Mouse (Mus musculus) CH12.LX (cell line): ENCODE measurements at regions not wholly inside any gene's neighbourhood (a gene's known extent, or its start where the extent isn't known, plus 50 kb on each side); places are given as distances from the start of the nearest gene placed in this dataset.
A peak's percentile ranks its signal among the peaks of the same experiment; 100 is the strongest.

Experiments
- DNase-seq: peaks from one replicate; pipeline ENCODE4 v3.0.0-alpha.2; 2013; ENCODE audit errors: extremely low read depth
- H3K27ac ChIP-seq: 2 replicates; pipeline ENCODE4 v1.5.1; 2012; ENCODE audit warnings: low read depth, mild to moderate bottlenecking, control low read depth, moderate library complexity; ENCODE audit not compliant: insufficient read depth
- H3K27me3 ChIP-seq: replicated peaks from 2 replicates; pipeline ENCODE3; 2012; ENCODE audit warnings: inconsistent platforms
- H3K36me3 ChIP-seq, 2 experiments: replicated peaks in 1 of 2; 2 replicates each; pipeline versions ENCODE3 to v1.6.1; 2012; ENCODE audit warnings: inconsistent platforms in 1 of 2, low read length in 1 of 2, mild to moderate bottlenecking in 1 of 2, mixed read lengths in 1 of 2, moderate library complexity in 1 of 2; ENCODE audit not compliant: control insufficient read depth in 1 of 2, insufficient read depth in 1 of 2
- H3K4me1 ChIP-seq, 2 experiments: 2 replicates each; pipeline ENCODE4 v1.6.1; 2012; ENCODE audit warnings: inconsistent platforms in 1 of 2, moderate library complexity in 1 of 2; ENCODE audit not compliant: insufficient read depth in 2 of 2, control insufficient read depth in 1 of 2
- H3K4me2 ChIP-seq: 2 replicates; pipeline ENCODE4 v1.6.1; 2012; ENCODE audit warnings: low read depth, mild to moderate bottlenecking, control low read depth; ENCODE audit not compliant: poor library complexity, insufficient read depth, severe bottlenecking
- H3K4me3 ChIP-seq, 3 experiments: fragments of 150-350 bp in 1 of 3; sonication (generic) in 1 of 3; replicated peaks in 1 of 3; 2 replicates each; pipeline versions ENCODE3 to v1.5.1; 2011 to 2012; ENCODE audit warnings: low read depth in 2 of 3, low read length in 2 of 3, mild to moderate bottlenecking in 2 of 3, moderate library complexity in 2 of 3, control low read depth in 1 of 3, improper control_type of control experiment in 1 of 3, inconsistent platforms in 1 of 3, mixed read lengths in 1 of 3; ENCODE audit not compliant: poor library complexity in 1 of 3
- H3K79me2 ChIP-seq: replicated peaks from 2 replicates; pipeline ENCODE4 v1.6.1; 2012; ENCODE audit warnings: mild to moderate bottlenecking, moderate library complexity; ENCODE audit not compliant: control insufficient read depth, poor library complexity, insufficient read depth, severe bottlenecking; ENCODE audit errors: extremely low read depth
- H3K9ac ChIP-seq: 2 replicates; pipeline ENCODE4 v1.6.1; 2012; ENCODE audit warnings: low read depth, mild to moderate bottlenecking, control low read depth, moderate library complexity; ENCODE audit not compliant: insufficient read depth
- H3K9me3 ChIP-seq: replicated peaks from 2 replicates; pipeline ENCODE3; 2012; ENCODE audit warnings: low read length, inconsistent platforms, mixed read lengths
- CHD2 ChIP-seq: IDR thresholded peaks from 2 replicates; pipeline ENCODE4 v1.6.1; 2011; ENCODE audit warnings: low read length, improper control_type of control experiment
- EP300 ChIP-seq: IDR thresholded peaks from 2 replicates; pipeline ENCODE4 v1.6.1; 2011; ENCODE audit warnings: low read length, improper control_type of control experiment
- ETS1 ChIP-seq: conservative IDR thresholded peaks from 2 replicates; pipeline ENCODE4 v1.6.1; 2012; ENCODE audit warnings: low read depth, mild to moderate bottlenecking, inconsistent platforms, low read length, improper control_type of control experiment, moderate library complexity
- IRF4 ChIP-seq: IDR thresholded peaks from 2 replicates; pipeline ENCODE4 v1.6.1; 2014; ENCODE audit warnings: low read depth, mild to moderate bottlenecking, inconsistent platforms, low read length, improper control_type of control experiment
- JUND ChIP-seq: conservative IDR thresholded peaks from 2 replicates; pipeline ENCODE4 v1.6.1; 2011; ENCODE audit warnings: low read depth, low read length, improper control_type of control experiment
- MAX ChIP-seq: IDR thresholded peaks from 2 replicates; pipeline ENCODE4 v1.6.1; 2011; ENCODE audit warnings: low read length, improper control_type of control experiment
- MYC ChIP-seq: IDR thresholded peaks from 2 replicates; pipeline ENCODE4 v1.6.1; 2011; ENCODE audit warnings: low read depth, mild to moderate bottlenecking, improper control_type of control experiment, low read length
- NELFE ChIP-seq: IDR thresholded peaks from 2 replicates; pipeline ENCODE4 v1.6.1; 2011; ENCODE audit warnings: low read depth, low read length, improper control_type of control experiment
- NRF1 ChIP-seq: IDR thresholded peaks from 2 replicates; pipeline ENCODE4 v1.6.1; 2014; ENCODE audit warnings: low read depth, mild to moderate bottlenecking, inconsistent platforms, low read length, improper control_type of control experiment, moderate library complexity
- POLR2A ChIP-seq: IDR thresholded peaks from 2 replicates; pipeline ENCODE4 v1.6.1; 2011; ENCODE audit warnings: low read depth, mild to moderate bottlenecking, improper control_type of control experiment, low read length
- POLR2AphosphoS2 ChIP-seq: IDR thresholded peaks from 2 replicates; pipeline ENCODE4 v1.6.1; 2011; ENCODE audit warnings: low read depth, low read length, improper control_type of control experiment
- SMC3 ChIP-seq: IDR thresholded peaks from 2 replicates; pipeline ENCODE4 v1.6.1; 2011; ENCODE audit warnings: low read depth, low read length, improper control_type of control experiment
- TBP ChIP-seq: conservative IDR thresholded peaks from 2 replicates; pipeline ENCODE4 v1.6.1; 2011; ENCODE audit warnings: low read depth, low read length, improper control_type of control experiment
- TCF12 ChIP-seq: IDR thresholded peaks from 2 replicates; pipeline ENCODE4 v1.6.1; 2014; ENCODE audit warnings: low read depth, mild to moderate bottlenecking, inconsistent platforms, low read length, improper control_type of control experiment
- USF1 ChIP-seq: IDR thresholded peaks from 2 replicates; pipeline ENCODE4 v1.6.1; 2014; ENCODE audit warnings: low read depth, mild to moderate bottlenecking, inconsistent platforms, low read length, improper control_type of control experiment
- ZC3H11A ChIP-seq: IDR thresholded peaks from 2 replicates; pipeline ENCODE4 v1.6.1; 2012; ENCODE audit warnings: low read depth, mild to moderate bottlenecking, inconsistent platforms, low read length, improper control_type of control experiment
- ZNF384 ChIP-seq: IDR thresholded peaks from 2 replicates; pipeline ENCODE4 v1.6.1; 2012; ENCODE audit warnings: low read depth, low read length, improper control_type of control experiment, inconsistent platforms
- dilution Hi-C: fragments of 300-500 bp; cut with MboI; formaldehyde crosslinking; loops from 2 replicates; pipeline ENCODE4 v1.14.3; 2020; ENCODE audit warnings: low sequenced_read_pairs; ENCODE audit not compliant: extremely low pct_unique_long_range_greater_than_20kb, extremely low pct_ligation_motif_present
- in situ Hi-C: fragments of 300-500 bp; cut with MboI; formaldehyde crosslinking; loops from 3 replicates; pipeline ENCODE4 v1.14.3; 2019; ENCODE audit warnings: low sequenced_read_pairs, low pct_ligation_motif_present, low pct_unique_long_range_greater_than_20kb, mixed read lengths

GRCm38 (mm10) chr9:14173631-14174323, 101.1 kb upstream of the Sesn3 start:
- no peak overlapping the region for H3K9ac ChIP-seq
- in situ Hi-C loops = loop anchor here (25.0 kb wide), 1 partner anchor 286 kb away; no protein-coding TSS in a partner anchor
- H3K79me2 ChIP-seq = no peaks in the 10 kb centered on the region
- TF ChIP-seq CHD2 = no peak
- no peak for TF ChIP-seq ZC3H11A
- no peak for TF ChIP-seq TBP
- no peak for TF ChIP-seq POLR2AphosphoS2
- no peak for TF ChIP-seq MYC
- TF ChIP-seq MAX = no peak
- TF ChIP-seq JUND = no peak
- no peak for TF ChIP-seq SMC3
- TF ChIP-seq POLR2A = no peak
- TF ChIP-seq NRF1 = no peak
- TF ChIP-seq, all 38 proteins: peak for 0
- peaks cover 26 to 44% of the 10 kb centered on the region in 2 experiments for H3K4me1 ChIP-seq
- no peak overlapping the region for H3K27ac ChIP-seq
- no peak for DNase-seq
- no peaks in the 10 kb centered on the region for H3K9me3 ChIP-seq
- H3K36me3 ChIP-seq = no peaks in the 10 kb centered on the region
- dilution Hi-C loops = no loop called here
- H3K4me3 ChIP-seq = no peak overlapping the region
- no peak overlapping the region for H3K4me2 ChIP-seq
- H3K27me3 ChIP-seq = no peaks in the 10 kb centered on the region

- dilution Hi-C loops = no loop called here
- no peaks in the 10 kb centered on the region for H3K79me2 ChIP-seq
- DNase-seq = no peak
- in situ Hi-C loops = loop anchor here (25.0 kb wide), 1 partner anchor 287 kb away; no protein-coding TSS in a partner anchor
- no peak overlapping the region for H3K4me3 ChIP-seq
- H3K27me3 ChIP-seq = no peaks in the 10 kb centered on the region
- H3K4me1 ChIP-seq = peaks cover 26 to 44% of the 10 kb centered on the region in 2 experiments
- no peaks in the 10 kb centered on the region for H3K36me3 ChIP-seq
- H3K4me2 ChIP-seq = no peak overlapping the region
- H3K27ac ChIP-seq = no peak overlapping the region
- TF ChIP-seq ETS1 (peak; percentile 36; the same call in 1 of the 2 replicates), EP300 (peak; percentile 51), ZNF384 (no peak), USF1 (no peak), TCF12 (0 out of 2 replicates have a peak, but pooled peaks have one; percentile 32), JUND (peak; percentile 38; the same call in 1 of the 2 replicates), NELFE (no peak), IRF4 (0 out of 2 replicates have a peak, but pooled peaks have one; percentile 22)
- no peak overlapping the region for H3K9ac ChIP-seq
- no peaks in the 10 kb centered on the region for H3K9me3 ChIP-seq
Measured at GRCm38 (mm10) chr9:14174324-14175040, 100.4 kb upstream of the Sesn3 start.
